Mouse (Mus musculus) stomach, postnatal 0 days (tissue): ENCODE data around the gene Duxbl3.

ENCODE experiments used
- CTCF ChIP-seq: IDR thresholded peaks from 2 replicates; pipeline ENCODE4 v1.5.1; 2016; ENCODE audit warnings: antibody characterized with exemption, low read depth, mild to moderate bottlenecking, moderate library complexity
- EP300 ChIP-seq: optimal IDR thresholded peaks from 2 replicates; pipeline ENCODE3; 2016; ENCODE audit warnings: antibody characterized with exemption

DNA sequence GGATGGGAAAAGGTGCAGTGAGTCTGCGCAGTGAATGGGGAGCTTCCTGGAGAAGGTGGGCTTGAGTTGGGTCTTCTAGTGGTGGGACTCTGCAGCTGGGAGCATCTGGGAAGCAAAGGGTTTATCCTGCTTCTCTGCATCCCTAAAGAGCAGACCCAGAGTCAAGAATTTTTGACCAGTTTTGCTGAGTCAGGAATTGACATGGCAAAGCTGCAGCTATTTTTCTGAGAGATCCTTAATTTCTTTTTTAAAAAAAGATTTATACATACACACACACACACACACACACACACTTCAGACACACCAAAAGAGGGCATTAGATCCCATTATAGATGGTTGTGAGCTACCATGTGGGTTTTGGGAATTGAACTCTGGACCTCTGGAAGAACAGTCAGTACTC is 36.1 kb downstream of the Duxbl3 start:
- TF ChIP-seq CTCF (no peak), EP300 (no peak)
